Mouse (Mus musculus): Measurements from ENCODE around the gene Ppp2r5e.
A peak's percentile ranks its signal among the peaks of the same experiment; 100 is the strongest.

Gene Ppp2r5e

GRCm38 (mm10) chr12:75577255-75577654 is 18.8 kb downstream of the Ppp2r5e start:
- DNase-seq (ENCODE audit: low read depth, low spot score), result no peak

- DNase-seq (ENCODE audit: low read depth, low spot score), result peak; percentile 40
These were observed 23.8 kb downstream of the Ppp2r5e start for GRCm38 (mm10) chr12:75572271-75572670.

- DNase-seq (ENCODE audit: low read depth, low spot score), result peak; percentile 35
These were observed 25.9 kb downstream of the Ppp2r5e start for GRCm38 (mm10) chr12:75570138-75570537.

- DNase-seq (ENCODE audit: low read depth, low spot score), result no peak
These were observed 28.3 kb downstream of the Ppp2r5e start for GRCm38 (mm10) chr12:75567745-75568144.

GRCm38 (mm10) chr12:75565756-75566155 is 30.3 kb downstream of the Ppp2r5e start:
- DNase-seq (ENCODE audit: low read depth, low spot score), result peak; percentile 63

GRCm38 (mm10) chr12:75564498-75564897 is 31.5 kb downstream of the Ppp2r5e start:
- DNase-seq (ENCODE audit: low read depth, low spot score), result no peak

- no peak for DNase-seq (ENCODE audit: low read depth, low spot score)
These were observed 32.9 kb downstream of the Ppp2r5e start for GRCm38 (mm10) chr12:75562996-75563618.

- no peak for DNase-seq (ENCODE audit: low read depth, low spot score)
These were observed 35.2 kb downstream of the Ppp2r5e start for GRCm38 (mm10) chr12:75560681-75561387.

- DNase-seq (ENCODE audit: low read depth, low spot score), result no peak
These were observed 36.8 kb downstream of the Ppp2r5e start for GRCm38 (mm10) chr12:75559196-75559595.

GRCm38 (mm10) chr12:75557813-75558212 is 38.2 kb downstream of the Ppp2r5e start:
- peak; percentile 96 for DNase-seq (ENCODE audit: low read depth, low spot score)

GRCm38 (mm10) chr12:75555032-75555431 is 41.0 kb downstream of the Ppp2r5e start:
- no peak for DNase-seq (ENCODE audit: low read depth, low spot score)

GRCm38 (mm10) chr12:75552296-75552695 is 43.7 kb downstream of the Ppp2r5e start:
- DNase-seq (ENCODE audit: low read depth, low spot score), result peak; percentile 23

GRCm38 (mm10) chr12:75551671-75552070 is 44.4 kb downstream of the Ppp2r5e start:
- no peak for DNase-seq (ENCODE audit: low read depth, low spot score)

- DNase-seq (ENCODE audit: low read depth, low spot score), result peak; percentile 34
These were observed 47.0 kb downstream of the Ppp2r5e start for GRCm38 (mm10) chr12:75548999-75549398.

- DNase-seq (ENCODE audit: low read depth, low spot score), result no peak
These were observed 48.9 kb downstream of the Ppp2r5e start for GRCm38 (mm10) chr12:75547174-75547573.

GRCm38 (mm10) chr12:75546241-75546640 is 49.8 kb downstream of the Ppp2r5e start:
- peak; percentile 20 for DNase-seq (ENCODE audit: low read depth, low spot score)

GRCm38 (mm10) chr12:75545431-75545925 is 50.6 kb downstream of the Ppp2r5e start:
- no peak for DNase-seq (ENCODE audit: low read depth, low spot score)

GRCm38 (mm10) chr12:75544666-75545065 is 51.4 kb downstream of the Ppp2r5e start:
- DNase-seq (ENCODE audit: low read depth, low spot score), result no peak

- no peak for DNase-seq (ENCODE audit: low read depth, low spot score)
These were observed 51.8 kb downstream of the Ppp2r5e start for GRCm38 (mm10) chr12:75544259-75544658.

- no peak for DNase-seq (ENCODE audit: low read depth, low spot score)
These were observed 52.7 kb downstream of the Ppp2r5e start for GRCm38 (mm10) chr12:75543346-75543745.

- DNase-seq (ENCODE audit: low read depth, low spot score), result peak; percentile 74
These were observed 55.3 kb downstream of the Ppp2r5e start for GRCm38 (mm10) chr12:75540621-75541171.

GRCm38 (mm10) chr12:75539228-75539627 is 56.8 kb downstream of the Ppp2r5e start:
- DNase-seq (ENCODE audit: low read depth, low spot score), result no peak

All from brain, adult 2 months (tissue).